Mouse (Mus musculus) heart, postnatal 36 days (tissue): Measurements from ENCODE around the gene Alg10b. TPM values are rescaled to one million over a fixed set of nuclear protein-coding genes. Genes with fewer than 3 reads are reported as not detected.
A peak's percentile ranks its signal among the peaks of the same experiment; 100 is the strongest.
"Not testable (repeated sequence)": the region's sequence is repeated elsewhere in the genome, so short reads cannot be mapped to it uniquely, and the experiment has no call there.

ENCODE experiments used
- DNase-seq, 2 experiments: peaks; one replicate each; pipeline ENCODE4 v3.0.0; 2021 to 2022
- intact Hi-C: fragments of 180-260 bp; cut with DNase I; formaldehyde crosslinking; loops from one replicate; pipeline ENCODE4 v1.15.1; 2025
- microRNA-seq, 2 experiments: library from miRNA; unstranded; fragments of <30 nt; microRNA quantifications; one replicate each; pipeline ENCODE4 v1.2.0; 2021; ENCODE audit warnings: borderline number of aligned reads in 2 of 2
- total RNA-seq, 2 experiments: library from RNA; stranded (reverse); gene quantifications; 2 replicates each; pipeline ENCODE4 v1.2.3; 2021

Alg10b gene
- 10 to 100 TPM; 20.0 to 23.8 TPM for total RNA-seq

DNA sequence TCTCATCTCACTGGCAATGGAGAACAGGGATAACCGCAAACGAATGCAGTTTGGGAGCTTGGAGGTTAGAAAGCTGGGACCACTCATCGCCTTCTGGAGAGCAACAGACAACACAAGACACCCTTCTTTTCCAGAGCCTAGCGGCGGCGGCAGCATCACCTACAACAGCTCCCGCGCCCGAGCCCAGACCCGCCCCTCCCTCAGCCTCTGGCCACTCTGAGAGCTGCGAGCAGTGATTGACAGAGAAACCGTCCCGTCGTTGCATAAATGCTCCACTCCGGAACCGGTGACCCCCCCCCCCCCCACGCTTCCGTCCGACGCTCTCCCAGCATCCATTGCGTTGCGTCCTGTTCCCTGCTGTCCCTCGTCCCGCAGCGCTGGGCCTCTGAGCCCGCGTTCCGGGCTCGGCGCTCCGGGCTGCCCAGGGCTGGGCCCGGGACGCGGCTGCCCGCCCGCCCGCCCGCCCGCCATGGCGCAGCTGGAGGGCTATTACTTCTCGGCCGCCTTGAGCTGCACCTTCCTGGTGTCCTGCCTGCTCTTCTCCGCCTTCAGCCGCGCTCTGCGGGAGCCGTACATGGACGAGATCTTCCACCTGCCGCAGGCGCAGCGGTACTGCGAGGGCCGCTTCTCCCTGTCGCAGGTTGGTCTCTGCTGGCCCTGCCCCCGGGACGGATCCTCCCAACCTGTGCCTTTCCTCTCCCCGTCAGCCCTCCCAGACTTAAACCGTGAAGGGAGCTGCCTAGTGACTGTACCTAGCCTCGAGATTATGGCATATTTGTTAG lies at the start of gene Alg10b:
TSS of gene Alg10b (plus strand) at position 343 of the 782 bp plus-strand sequence.
- DNase-seq: peak; percentile 74 to 78
- intact Hi-C loops: no loop called here

DNA sequence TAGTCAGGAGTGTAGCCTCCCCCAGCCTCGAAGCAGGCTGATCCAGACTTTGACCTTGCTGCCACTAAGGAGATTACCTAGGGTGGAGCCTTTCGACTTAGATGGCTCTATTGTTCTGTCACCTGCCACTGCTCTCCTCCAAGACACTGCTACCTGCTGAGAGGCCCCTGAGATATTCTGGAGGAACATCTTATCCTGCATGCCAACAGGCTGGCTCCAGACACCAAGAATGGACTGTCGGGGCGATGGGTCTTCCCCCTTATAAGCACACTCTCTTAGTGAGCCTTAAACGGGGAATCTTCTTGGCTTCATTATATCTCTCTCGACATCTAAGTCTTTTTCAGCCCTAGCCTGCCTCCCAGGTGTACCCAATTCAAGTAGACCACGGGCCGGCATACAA lies 41.0 kb upstream of the Alg10b start:
- DNase-seq, intact Hi-C loops: not testable (repeated sequence)

DNA sequence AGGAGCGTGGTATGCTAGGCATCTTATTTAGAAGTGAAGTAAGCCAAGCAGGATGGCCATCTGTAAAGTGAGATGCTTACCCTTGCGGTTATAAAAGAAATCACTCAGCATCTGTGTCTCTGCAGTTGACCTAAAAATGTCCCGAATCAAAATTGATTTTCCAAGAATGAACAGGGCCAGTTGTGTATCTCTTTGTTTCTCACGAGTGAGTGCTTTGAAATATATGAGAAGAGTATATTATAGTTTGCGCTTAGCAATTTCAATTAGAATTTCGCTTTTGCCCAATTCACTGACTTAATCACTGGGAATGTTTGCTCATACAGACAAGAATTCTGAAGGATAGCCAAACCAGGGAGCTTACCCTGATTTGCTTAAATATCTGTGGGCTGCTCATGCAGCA lies 40.6 kb upstream of the Alg10b start:
- intact Hi-C loops: no loop called here
- no peak for DNase-seq

- DNase-seq: no peak
- intact Hi-C loops: loop anchor here (2.0 kb wide), 1 partner anchor 56 kb away; no protein-coding TSS in a partner anchor
Observed at GRCm38 (mm10) chr15:90184743-90185142, 39.4 kb upstream of the Alg10b start.

- no peak for DNase-seq
- intact Hi-C loops: no loop called here
Observed at GRCm38 (mm10) chr15:90189477-90189876, 34.6 kb upstream of the Alg10b start.

DNA sequence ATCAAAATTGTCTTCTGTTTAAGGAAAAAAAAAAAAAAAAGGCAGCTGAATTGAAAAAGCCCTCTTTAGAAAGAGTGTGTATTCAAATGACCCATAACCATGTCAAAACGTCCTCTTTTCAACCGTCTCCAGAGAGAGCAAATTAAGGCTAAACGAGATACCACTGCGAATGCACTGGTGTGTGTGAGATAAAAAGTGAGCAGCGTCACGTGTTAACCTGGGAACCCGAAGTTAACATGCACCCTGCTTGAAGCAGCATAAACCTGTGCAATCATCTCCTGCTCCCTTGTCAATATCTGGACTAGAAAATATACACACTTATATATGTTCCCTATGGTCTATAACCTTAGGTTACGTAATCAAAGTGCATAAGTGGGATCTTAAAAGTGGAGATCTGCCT lies 10.2 kb upstream of the Alg10b start:
- no peak for DNase-seq
- intact Hi-C loops: loop anchor here (2.0 kb wide), 2 partner anchors 483 to 591 kb away; no protein-coding TSS in a partner anchor

- peak; percentile 31 to 67 for DNase-seq
- intact Hi-C loops: loop anchor here (2.0 kb wide), 2 partner anchors 484 to 592 kb away; no protein-coding TSS in a partner anchor
Observed at GRCm38 (mm10) chr15:90214913-90215312, 9.2 kb upstream of the Alg10b start.

DNA sequence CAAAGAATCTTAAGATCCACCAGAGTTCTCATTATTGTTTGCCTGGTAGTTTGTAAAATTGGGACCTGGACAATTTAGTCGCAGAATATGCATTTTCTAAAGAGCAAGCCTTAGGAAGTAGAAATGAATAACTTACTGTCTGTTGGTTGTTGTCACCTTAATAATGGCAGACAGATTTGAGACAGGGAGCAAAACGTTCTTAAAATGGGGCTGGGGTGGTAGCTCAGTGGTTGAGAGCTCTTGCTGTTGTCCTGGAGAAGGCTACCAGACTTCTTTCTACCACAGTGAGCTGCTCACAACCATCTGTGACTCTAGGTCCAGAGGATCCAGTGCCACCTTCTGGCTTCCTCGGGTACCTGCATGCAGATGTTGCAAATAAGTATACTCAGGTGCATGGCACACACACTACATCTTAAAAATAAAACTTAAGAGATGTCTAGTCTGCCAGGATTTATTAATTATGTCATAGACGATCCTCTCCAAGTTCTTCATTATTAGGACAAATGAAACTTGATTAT lies 1.0 kb downstream of the Alg10b start:
- intact Hi-C loops: no loop called here
- no peak for DNase-seq

- DNase-seq: no peak
- intact Hi-C loops: no loop called here
Observed at GRCm38 (mm10) chr15:90237657-90238056, 13.5 kb downstream of the Alg10b start.

DNA sequence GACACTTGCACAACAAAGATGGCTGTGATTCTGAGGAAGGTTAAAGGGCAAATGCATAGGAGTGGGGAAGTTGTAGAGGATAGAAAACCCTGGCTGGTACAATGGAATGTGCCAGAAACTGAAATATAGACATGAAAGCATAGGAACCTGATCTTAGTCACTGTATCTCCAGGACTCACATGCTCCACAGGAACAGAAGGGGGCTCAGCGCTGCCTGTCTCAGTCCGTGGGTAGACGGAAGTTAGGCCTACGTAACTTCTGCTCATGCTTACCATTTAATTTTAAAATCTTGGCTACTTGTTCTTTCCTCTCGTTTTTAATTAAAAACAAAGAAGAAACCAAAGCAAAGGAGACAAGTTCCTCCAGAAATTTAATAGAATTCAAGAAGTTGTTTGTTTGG lies 20.0 kb downstream of the Alg10b start:
- DNase-seq: no peak
- intact Hi-C loops: loop anchor here (10.0 kb wide), 1 partner anchor 1061 kb away; no protein-coding TSS in a partner anchor

DNA sequence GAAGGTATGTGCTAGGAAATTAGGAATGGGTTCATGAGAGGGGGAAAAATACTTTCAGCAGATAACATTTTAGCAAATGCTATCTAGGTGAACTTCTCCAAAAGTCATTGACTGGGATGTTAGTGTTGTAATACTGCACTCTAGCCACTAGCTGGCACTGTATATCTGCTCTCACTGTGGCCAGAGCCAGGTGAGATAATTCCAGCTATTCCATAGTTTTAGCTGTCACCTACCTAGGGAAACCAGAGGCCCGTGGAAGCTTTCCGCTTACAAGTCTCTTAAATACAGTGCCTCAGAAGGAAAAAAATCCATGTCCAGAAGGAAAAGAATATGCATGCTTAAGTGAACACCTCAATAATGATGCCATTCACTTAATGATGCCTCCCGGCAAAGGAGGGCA lies 25.6 kb downstream of the Alg10b start:
- intact Hi-C loops: loop anchor here (1.0 to 10.0 kb wide), 4 partner anchors 433 to 1055 kb away; no protein-coding TSS in a partner anchor
- no peak for DNase-seq

GRCm38 (mm10) chr15:90282876-90283275 lies 58.8 kb downstream of the Alg10b start:
- DNase-seq: no peak
- intact Hi-C loops: no loop called here

Small RNA genes within 50 kb of the gene (microRNA-seq; reads per million reads assigned to microRNA genes)
- 0 reads per million in 2 experiments for gene Mir7648
